Mouse (Mus musculus): ENCODE results near the gene Atf6b.
A peak's percentile ranks its signal among the peaks of the same experiment; 100 is the strongest.

Atf6b gene

GRCm38 (mm10) chr17:34646906-34647787 is at the start of gene Atf6b:
Gene Atf6b (plus strand): TSS chr17:34647146.
- DNase-seq (ENCODE audit: low spot score in 2 of 2) = peak; percentile 99 to 100

- peak in 1 of 2 experiments; percentile 28 for DNase-seq (ENCODE audit: low spot score in 2 of 2)
These were observed 49.3 kb upstream of the Atf6b start, which contains the start of gene Ager for GRCm38 (mm10) chr17:34597566-34598095. Gene Ager (plus strand): TSS chr17:34597862.

GRCm38 (mm10) chr17:34599891-34600290 is 47.1 kb upstream of the Atf6b start:
- peak in 1 of 2 experiments; percentile 33 for DNase-seq (ENCODE audit: low spot score in 2 of 2)

- no peak for DNase-seq (ENCODE audit: low spot score in 2 of 2)
These were observed 45.1 kb upstream of the Atf6b start for GRCm38 (mm10) chr17:34601796-34602195.

- peak; percentile 100 for DNase-seq (ENCODE audit: low spot score in 2 of 2)
These were observed 43.4 kb upstream of the Atf6b start, which contains the start of gene Rnf5 for GRCm38 (mm10) chr17:34603375-34604060. Gene Rnf5 (minus strand): TSS chr17:34603690.

GRCm38 (mm10) chr17:34604061-34604508 is 42.9 kb upstream of the Atf6b start, which contains the start of gene Agpat1:
Gene Agpat1 (plus strand): TSS chr17:34604262.
- peak; percentile 99 for DNase-seq (ENCODE audit: low spot score in 2 of 2)

GRCm38 (mm10) chr17:34604511-34605237 is 42.3 kb upstream of the Atf6b start:
- DNase-seq (ENCODE audit: low spot score in 2 of 2) = no peak

GRCm38 (mm10) chr17:34605609-34606008 is 41.3 kb upstream of the Atf6b start:
- peak; percentile 99 for DNase-seq (ENCODE audit: low spot score in 2 of 2)

GRCm38 (mm10) chr17:34606186-34607039 is 40.5 kb upstream of the Atf6b start:
- DNase-seq (ENCODE audit: low spot score in 2 of 2) = no peak

- peak in 1 of 2 experiments; percentile 60 for DNase-seq (ENCODE audit: low spot score in 2 of 2)
These were observed 38.9 kb upstream of the Atf6b start for GRCm38 (mm10) chr17:34607997-34608396.

GRCm38 (mm10) chr17:34611050-34611449 is 35.9 kb upstream of the Atf6b start:
- DNase-seq (ENCODE audit: low spot score in 2 of 2) = no peak

GRCm38 (mm10) chr17:34613054-34613645 is 33.8 kb upstream of the Atf6b start:
- DNase-seq (ENCODE audit: low spot score in 2 of 2) = no peak

GRCm38 (mm10) chr17:34613830-34614229 is 33.1 kb upstream of the Atf6b start:
- DNase-seq (ENCODE audit: low spot score in 2 of 2) = no peak

GRCm38 (mm10) chr17:34615871-34616270 is 31.1 kb upstream of the Atf6b start, which contains the start of gene Egfl8:
Gene Egfl8 (minus strand): TSS chr17:34615971.
- DNase-seq (ENCODE audit: low spot score in 2 of 2) = no peak

GRCm38 (mm10) chr17:34618999-34619398 is 27.9 kb upstream of the Atf6b start:
- DNase-seq (ENCODE audit: low spot score in 2 of 2) = peak in 1 of 2 experiments; percentile 35

- no peak for DNase-seq (ENCODE audit: low spot score in 2 of 2)
These were observed 25.9 kb upstream of the Atf6b start for GRCm38 (mm10) chr17:34621006-34621405.

GRCm38 (mm10) chr17:34623161-34623560 is 23.8 kb upstream of the Atf6b start:
- peak in 1 of 2 experiments; percentile 27 for DNase-seq (ENCODE audit: low spot score in 2 of 2)

GRCm38 (mm10) chr17:34624981-34625380 is 22.0 kb upstream of the Atf6b start:
- no peak for DNase-seq (ENCODE audit: low spot score in 2 of 2)

GRCm38 (mm10) chr17:34626062-34626772 is 20.7 kb upstream of the Atf6b start:
- no peak for DNase-seq (ENCODE audit: low spot score in 2 of 2)
